Mouse (Mus musculus) liver, postnatal 0 days (tissue): ENCODE measurements around the gene Sntb2.

Source experiments
- CTCF ChIP-seq: sonication (generic); IDR thresholded peaks from 2 replicates; pipeline ENCODE4 v1.5.1; 2016; ENCODE audit warnings: antibody characterized with exemption, low read depth
- EP300 ChIP-seq: IDR thresholded peaks from 2 replicates; pipeline ENCODE4 v1.6.1; 2016; ENCODE audit warnings: antibody characterized with exemption, low read depth, mild to moderate bottlenecking

- TF ChIP-seq CTCF = no peak
- no peak for TF ChIP-seq EP300
These were observed 3.0 kb upstream of the Sntb2 start for GRCm38 (mm10) chr8:106932376-106933065.
